Mouse (Mus musculus) limb, embryonic 15.5 days (tissue): ENCODE measurements at regions not wholly inside any gene's neighbourhood (a gene's known extent, or its start where the extent isn't known, plus 50 kb on each side); places are given as distances from the start of the nearest gene placed in this dataset.

Source experiments
- ATAC-seq: fragments of 200-750 bp; cut with Nextera tagmentation; 2 replicates; pipeline ENCODE4 v1.8.0; 2017; ENCODE audit warnings: low read depth, moderate TSS enrichment; ENCODE audit not compliant: insufficient number of reproducible peaks, low FRiP score, low TSS enrichment
- H3K27ac ChIP-seq: fragments of 300-500 bp; sonication (generic); 2 replicates; pipeline ENCODE4 v1.5.1; 2015; ENCODE audit warnings: moderate library complexity, mild to moderate bottlenecking, inconsistent platforms
- H3K27me3 ChIP-seq: fragments of 300-500 bp; sonication (generic); 2 replicates; pipeline ENCODE4 v1.6.1; 2015; ENCODE audit warnings: inconsistent platforms
- H3K36me3 ChIP-seq: fragments of 300-500 bp; sonication (generic); 2 replicates; pipeline ENCODE4 v1.6.1; 2015; ENCODE audit warnings: inconsistent platforms
- H3K4me1 ChIP-seq: fragments of 300-500 bp; sonication (generic); 2 replicates; pipeline ENCODE4 v1.6.1; 2015; ENCODE audit warnings: inconsistent platforms
- H3K4me2 ChIP-seq: fragments of 300-500 bp; sonication (generic); 2 replicates; pipeline ENCODE4 v1.6.1; 2015; ENCODE audit warnings: mild to moderate bottlenecking, inconsistent platforms
- H3K4me3 ChIP-seq: fragments of 300-500 bp; sonication (generic); 2 replicates; pipeline ENCODE4 v1.5.1; 2015; ENCODE audit warnings: mild to moderate bottlenecking, inconsistent platforms
- H3K9ac ChIP-seq: fragments of 300-500 bp; sonication (generic); 2 replicates; pipeline ENCODE4 v1.6.1; 2015; ENCODE audit warnings: inconsistent platforms
- H3K9me3 ChIP-seq: fragments of 300-500 bp; sonication (generic); 2 replicates; pipeline ENCODE4 v1.6.1; 2016; ENCODE audit warnings: inconsistent platforms
- WGBS: fragments of 180-500 bp; shearing (Covaris S2); methylation state at CpG from one replicate; pipeline ENCODE4 v1.1.7; 2015; 5-methylcytosine and 5-hydroxymethylcytosine counted together

DNA sequence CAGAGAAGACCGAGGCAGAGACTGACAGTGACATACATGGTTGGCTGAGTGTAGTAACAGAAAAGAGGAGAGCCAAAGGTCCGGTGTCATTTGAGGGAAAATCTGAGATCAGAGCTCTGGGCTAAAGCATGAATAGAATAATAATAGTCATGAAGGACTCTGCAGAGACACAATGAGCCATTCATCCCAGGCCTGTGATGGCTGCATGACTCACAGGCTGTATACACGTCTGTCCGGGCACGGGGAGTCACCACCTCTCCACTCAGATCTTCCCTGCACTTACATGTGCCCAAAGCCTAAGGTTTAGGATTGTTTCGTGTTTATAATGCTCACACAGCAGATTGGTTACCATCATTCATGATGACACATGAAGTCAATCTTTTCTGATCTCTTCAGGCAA lies 246.2 kb upstream of the Jmjd1c start:
- WGBS: 72% methylated on average over 6 of the region's 6 CpGs

DNA sequence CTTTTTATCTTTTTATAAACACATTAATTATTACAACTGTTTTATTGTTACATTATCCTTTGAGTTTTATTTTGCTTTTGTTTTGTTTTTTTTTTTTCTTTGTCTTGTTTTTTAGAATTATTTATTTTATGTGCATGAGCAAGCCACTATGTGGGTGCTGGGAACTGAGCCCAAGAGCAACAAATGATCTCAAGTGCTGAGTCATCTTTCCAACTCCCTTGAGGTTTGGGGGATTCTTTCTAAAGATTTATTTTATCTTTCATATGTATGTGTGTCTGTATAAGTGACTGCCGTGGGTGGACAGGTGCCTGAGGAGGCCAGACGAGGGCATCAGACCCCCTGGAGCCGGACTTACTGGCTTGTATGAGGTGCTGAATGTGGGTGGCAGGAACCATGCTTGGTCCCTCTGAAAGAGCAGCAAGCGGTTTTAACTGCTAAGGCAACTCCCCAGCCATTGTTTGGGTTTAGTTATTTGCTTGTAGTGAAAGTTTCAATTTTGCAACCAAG lies 244.9 kb upstream of the Jmjd1c start:
- Histone ChIP-seq H3K4me2 (no peak overlapping the region), H3K27ac (no peak overlapping the region), H3K4me3 (no peak overlapping the region), H3K4me1 (0 out of 2 replicates have a peak, but pooled peaks cover 3% of the 10 kb centered on the region), H3K9ac (no peak overlapping the region), H3K36me3 (no peaks in the 10 kb centered on the region), H3K9me3 (no peaks in the 10 kb centered on the region), H3K27me3 (no peaks in the 10 kb centered on the region)
- WGBS: 64% methylated on average over 4 of the region's 4 CpGs
- ATAC-seq: no peak

More for the DNA sequence above, 246.2 kb upstream of the Jmjd1c start:
- Histone ChIP-seq H3K27me3 (no peaks in the 10 kb centered on the region), H3K9ac (no peak overlapping the region), H3K27ac (no peak overlapping the region), H3K36me3 (no peaks in the 10 kb centered on the region), H3K4me2 (no peak overlapping the region), H3K4me1 (0 out of 2 replicates have a peak, but pooled peaks cover 3% of the 10 kb centered on the region), H3K4me3 (no peak overlapping the region), H3K9me3 (no peaks in the 10 kb centered on the region)
- ATAC-seq: no peak

DNA sequence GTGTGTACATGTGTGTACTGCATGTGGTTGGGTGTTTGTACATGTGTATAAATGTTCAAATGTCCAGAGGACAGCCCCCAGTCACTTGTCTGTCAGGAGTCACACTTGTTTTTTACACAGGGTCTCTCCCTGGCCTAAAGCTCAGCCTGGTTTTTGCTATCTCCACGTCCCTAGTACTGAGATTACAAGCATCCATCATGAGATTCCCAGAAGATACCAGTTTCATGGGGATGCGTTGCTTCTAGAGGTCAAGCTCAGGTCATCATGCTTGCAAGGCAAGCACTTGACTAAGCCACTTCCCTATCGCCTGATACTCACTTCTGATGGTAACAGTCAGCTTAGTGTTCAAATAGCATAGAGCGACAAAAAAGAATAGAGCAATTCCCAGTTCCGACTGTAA lies 244.1 kb upstream of the Jmjd1c start:
- no peak overlapping the region for H3K9ac ChIP-seq
- H3K9me3 ChIP-seq: no peaks in the 10 kb centered on the region
- no peaks in the 10 kb centered on the region for H3K36me3 ChIP-seq
- H3K4me2 ChIP-seq: no peak overlapping the region
- ATAC-seq: no peak
- WGBS: 73% methylated on average over 5 of the region's 5 CpGs
- H3K4me3 ChIP-seq: no peak overlapping the region
- H3K27me3 ChIP-seq: no peaks in the 10 kb centered on the region
- no peak overlapping the region for H3K27ac ChIP-seq
- 0 out of 2 replicates have a peak, but pooled peaks cover 3% of the 10 kb centered on the region for H3K4me1 ChIP-seq

DNA sequence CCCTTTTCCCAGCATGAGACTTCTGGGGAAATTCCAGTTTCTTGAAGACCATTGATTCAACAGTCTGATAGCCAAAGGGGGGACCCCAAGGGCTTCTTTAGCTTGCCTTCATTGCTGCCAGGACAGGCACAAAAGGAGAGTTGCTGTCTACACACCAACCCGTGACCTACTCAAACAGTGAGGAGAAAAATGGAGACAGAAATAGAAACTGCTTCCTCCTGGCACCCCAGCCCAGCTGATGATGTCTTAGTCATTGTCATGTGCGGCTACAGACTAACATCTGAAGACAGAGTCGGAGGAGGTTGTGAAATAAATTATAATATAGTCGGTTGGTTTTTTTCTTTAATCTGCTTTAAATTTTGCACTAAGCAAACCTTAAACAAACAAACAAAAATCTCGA lies 243.2 kb upstream of the Jmjd1c start:
- WGBS: 59% methylated on average over 5 of the region's 5 CpGs
- no peaks in the 10 kb centered on the region for H3K9me3 ChIP-seq
- H3K36me3 ChIP-seq: no peaks in the 10 kb centered on the region
- no peak overlapping the region for H3K27ac ChIP-seq
- no peak overlapping the region for H3K9ac ChIP-seq
- H3K4me3 ChIP-seq: no peak overlapping the region
- no peak for ATAC-seq
- H3K4me2 ChIP-seq: no peak overlapping the region
- 0 out of 2 replicates have a peak, but pooled peaks cover 3% of the 10 kb centered on the region for H3K4me1 ChIP-seq
- no peaks in the 10 kb centered on the region for H3K27me3 ChIP-seq

- H3K9ac ChIP-seq: no peak overlapping the region
- H3K36me3 ChIP-seq: no peaks in the 10 kb centered on the region
- H3K4me3 ChIP-seq: peak overlapping the region; percentile 18
- peak overlapping the region; percentile 35 for H3K4me2 ChIP-seq
- no peaks in the 10 kb centered on the region for H3K27me3 ChIP-seq
- 0 out of 2 replicates have a peak, but pooled peaks cover 3% of the 10 kb centered on the region for H3K4me1 ChIP-seq
- H3K9me3 ChIP-seq: no peaks in the 10 kb centered on the region
- no peak overlapping the region for H3K27ac ChIP-seq
- WGBS: 8% methylated on average over 13 of the region's 13 CpGs
- ATAC-seq: no peak
Observed at GRCm38 (mm10) chr10:66853258-66853657, 242.7 kb upstream of the Jmjd1c start.

GRCm38 (mm10) chr10:66854895-66855294 lies 241.0 kb upstream of the Jmjd1c start:
- H3K9ac ChIP-seq: no peak overlapping the region
- ATAC-seq: no peak
- H3K27me3 ChIP-seq: no peaks in the 10 kb centered on the region
- 90% methylated on average over 9 of the region's 9 CpGs for WGBS
- no peaks in the 10 kb centered on the region for H3K36me3 ChIP-seq
- H3K4me3 ChIP-seq: no peak overlapping the region
- no peak overlapping the region for H3K4me2 ChIP-seq
- H3K9me3 ChIP-seq: no peaks in the 10 kb centered on the region
- no peak overlapping the region for H3K27ac ChIP-seq
- H3K4me1 ChIP-seq: 0 out of 2 replicates have a peak, but pooled peaks cover 3% of the 10 kb centered on the region

GRCm38 (mm10) chr10:66857330-66857729 lies 238.6 kb upstream of the Jmjd1c start:
- no peak for ATAC-seq
- Histone ChIP-seq H3K4me2 (no peak overlapping the region), H3K9me3 (no peaks in the 10 kb centered on the region), H3K36me3 (no peaks in the 10 kb centered on the region), H3K9ac (no peak overlapping the region), H3K27ac (no peak overlapping the region), H3K4me3 (no peak overlapping the region), H3K4me1 (0 out of 2 replicates have a peak, but pooled peaks cover 3% of the 10 kb centered on the region), H3K27me3 (no peaks in the 10 kb centered on the region)
- 81% methylated on average over 7 of the region's 7 CpGs for WGBS

DNA sequence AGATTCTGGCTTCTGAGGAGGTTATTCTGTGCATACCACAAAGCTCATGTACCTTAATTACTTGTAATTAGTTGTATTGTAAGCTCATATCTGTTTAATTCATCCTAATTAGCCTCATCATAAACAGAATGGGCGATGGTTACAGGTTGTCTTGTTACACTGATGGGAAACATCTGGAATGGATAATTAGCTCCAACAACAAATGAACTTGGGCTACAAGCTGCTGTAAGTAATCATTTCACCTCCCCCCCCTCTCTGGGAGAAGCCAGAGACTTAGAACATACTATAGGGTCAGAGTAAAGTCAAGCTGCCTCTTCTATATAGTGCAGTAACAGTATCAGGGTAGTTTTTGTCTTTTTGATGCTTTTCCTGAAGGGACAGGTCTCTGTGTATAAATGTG lies 234.5 kb upstream of the Jmjd1c start:
- no peak overlapping the region for H3K4me3 ChIP-seq
- H3K9ac ChIP-seq: no peak overlapping the region
- H3K27me3 ChIP-seq: no peaks in the 10 kb centered on the region
- no peaks in the 10 kb centered on the region for H3K4me1 ChIP-seq
- H3K4me2 ChIP-seq: no peak overlapping the region
- H3K27ac ChIP-seq: no peak overlapping the region
- H3K36me3 ChIP-seq: no peaks in the 10 kb centered on the region
- ATAC-seq: no peak
- H3K9me3 ChIP-seq: no peaks in the 10 kb centered on the region
- 49% methylated on average over 1 of the region's 1 CpGs for WGBS

DNA sequence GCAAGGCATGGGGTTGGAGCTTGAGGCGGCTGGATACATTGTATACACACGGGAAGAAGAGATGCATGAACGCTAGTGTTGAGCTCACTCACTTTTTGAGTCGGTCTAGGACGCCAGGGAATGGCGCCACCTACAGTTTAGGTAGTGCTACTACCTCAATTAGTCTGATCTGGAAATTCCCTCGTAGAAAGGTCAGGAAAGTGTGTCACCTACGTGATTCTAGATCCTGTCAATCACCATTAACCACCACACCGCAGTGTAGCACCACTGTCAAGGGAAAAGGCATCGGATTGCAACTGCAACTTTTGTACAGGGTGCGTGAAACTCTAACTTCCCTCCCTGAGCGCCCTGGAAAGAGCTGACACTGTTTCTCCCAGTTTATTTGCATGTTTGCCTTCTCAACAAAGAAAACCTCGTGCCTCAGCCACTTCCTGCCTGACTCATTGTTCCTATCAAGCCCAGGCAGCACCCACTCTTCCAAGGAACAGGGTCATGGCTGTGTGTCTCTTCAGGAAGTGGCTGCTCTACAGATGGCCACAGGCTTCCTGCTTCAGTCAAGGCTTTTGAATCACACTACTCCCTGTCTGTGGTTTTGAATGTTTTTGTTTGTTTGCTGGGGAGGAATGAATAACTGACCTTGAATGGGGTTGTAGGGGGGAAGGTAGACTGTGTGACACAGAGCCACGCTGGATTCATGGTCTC lies 231.6 kb upstream of the Jmjd1c start:
- Histone ChIP-seq H3K27ac (no peak overlapping the region; the same call in 1 of the 2 replicates), H3K36me3 (no peaks in the 10 kb centered on the region), H3K4me1 (no peaks in the 10 kb centered on the region), H3K9ac (no peak overlapping the region), H3K4me3 (no peak overlapping the region), H3K27me3 (no peaks in the 10 kb centered on the region), H3K4me2 (no peak overlapping the region), H3K9me3 (no peaks in the 10 kb centered on the region)
- no peak for ATAC-seq
- WGBS: 60% methylated on average over 14 of the region's 14 CpGs

DNA sequence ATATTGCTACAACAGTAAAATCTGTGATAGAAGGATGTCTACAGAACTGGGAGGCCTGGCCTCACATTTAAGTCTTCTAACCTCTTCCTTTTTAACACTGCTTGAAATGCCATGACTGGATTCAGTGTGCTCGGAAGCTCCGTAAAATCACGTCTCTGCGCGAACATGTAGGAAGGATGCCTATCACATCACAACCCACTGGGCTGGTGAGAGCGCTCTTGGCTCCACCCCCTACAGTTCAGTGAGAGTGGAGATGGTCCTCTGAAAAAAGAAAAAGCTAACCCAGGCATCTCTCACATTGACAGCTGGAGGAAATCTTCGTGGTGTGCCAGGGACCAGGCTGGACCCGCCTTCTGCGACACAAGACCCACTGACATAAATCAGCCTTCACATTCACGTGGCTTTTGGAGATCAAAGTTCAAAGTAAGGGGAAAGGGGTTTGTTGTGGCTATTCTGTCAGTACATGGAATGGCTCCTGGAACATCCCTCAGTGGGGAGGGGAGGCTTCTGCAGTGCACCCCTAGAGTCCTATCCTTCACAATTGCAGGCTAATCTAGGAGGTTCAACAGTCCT lies 230.8 kb upstream of the Jmjd1c start:
- no peaks in the 10 kb centered on the region for H3K27me3 ChIP-seq
- H3K4me2 ChIP-seq: no peak overlapping the region
- no peak for ATAC-seq
- WGBS: 69% methylated on average over 10 of the region's 10 CpGs
- no peaks in the 10 kb centered on the region for H3K9me3 ChIP-seq
- no peak overlapping the region for H3K9ac ChIP-seq
- H3K4me1 ChIP-seq: no peaks in the 10 kb centered on the region
- no peaks in the 10 kb centered on the region for H3K36me3 ChIP-seq
- H3K4me3 ChIP-seq: no peak overlapping the region
- no peak overlapping the region for H3K27ac ChIP-seq

DNA sequence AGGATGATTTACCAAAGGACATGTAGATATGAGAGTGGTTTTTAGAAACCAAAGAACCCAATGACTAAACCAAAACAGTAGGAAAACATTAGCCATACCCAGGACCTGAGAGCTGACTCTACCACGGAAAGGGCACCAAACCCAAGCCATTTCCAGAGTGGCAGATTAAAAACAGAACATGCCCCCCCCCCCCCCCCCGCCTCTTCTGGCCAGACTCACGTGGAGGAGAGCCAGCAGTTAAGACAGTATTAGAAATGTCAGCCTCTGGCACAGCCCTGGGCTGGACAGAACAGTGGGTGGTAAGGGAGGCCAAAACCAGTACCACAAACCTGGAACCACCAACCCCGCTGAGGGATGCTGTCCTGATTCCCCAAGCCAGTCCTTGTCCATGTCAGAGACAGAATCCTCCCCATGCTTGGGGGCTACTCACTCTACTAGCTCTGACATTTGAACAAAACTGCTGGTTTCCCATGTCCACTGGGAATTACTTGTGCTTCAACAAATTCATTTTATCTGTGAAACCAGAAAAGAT lies 224.7 kb upstream of the Jmjd1c start:
- Histone ChIP-seq H3K9me3 (no peaks in the 10 kb centered on the region), H3K4me3 (no peak overlapping the region), H3K9ac (no peak overlapping the region), H3K4me2 (no peak overlapping the region), H3K4me1 (no peaks in the 10 kb centered on the region), H3K27ac (no peak overlapping the region), H3K36me3 (no peaks in the 10 kb centered on the region), H3K27me3 (no peaks in the 10 kb centered on the region)
- 70% methylated on average over 4 of the region's 4 CpGs for WGBS
- ATAC-seq: no peak

GRCm38 (mm10) chr10:66871673-66872072 lies 224.3 kb upstream of the Jmjd1c start:
- Histone ChIP-seq H3K4me1 (no peaks in the 10 kb centered on the region), H3K4me2 (no peak overlapping the region), H3K27me3 (no peaks in the 10 kb centered on the region), H3K9ac (no peak overlapping the region), H3K4me3 (no peak overlapping the region), H3K27ac (no peak overlapping the region), H3K9me3 (no peaks in the 10 kb centered on the region), H3K36me3 (no peaks in the 10 kb centered on the region)
- 62% methylated on average over 1 of the region's 1 CpGs for WGBS
- ATAC-seq: no peak
